Mouse (Mus musculus) lung, embryonic 15.5 days (tissue): ENCODE results near the gene Hdac4. TPM values are rescaled to one million over a fixed set of nuclear protein-coding genes. Genes with fewer than 3 reads are reported as not detected.

Experiments used
- ATAC-seq: fragments of 200-750 bp; cut with Nextera tagmentation; 2 replicates; pipeline ENCODE4 v1.8.0; 2017; ENCODE audit warnings: moderate number of reproducible peaks, borderline replicate concordance; ENCODE audit not compliant: low FRiP score, low TSS enrichment; ENCODE audit errors: extremely low read depth
- H3K27ac ChIP-seq: fragments of 300-500 bp; sonication (generic); 2 replicates; pipeline ENCODE4 v1.5.1; 2015; ENCODE audit warnings: moderate library complexity, mild to moderate bottlenecking, inconsistent platforms
- H3K27me3 ChIP-seq: fragments of 300-500 bp; sonication (generic); 2 replicates; pipeline ENCODE4 v1.6.1; 2015; ENCODE audit warnings: inconsistent platforms
- H3K36me3 ChIP-seq: fragments of 300-500 bp; sonication (generic); 2 replicates; pipeline ENCODE4 v1.6.1; 2015; ENCODE audit warnings: inconsistent platforms
- H3K4me1 ChIP-seq: fragments of 300-500 bp; sonication (generic); 2 replicates; pipeline ENCODE4 v1.6.1; 2015; ENCODE audit warnings: inconsistent platforms
- H3K4me2 ChIP-seq: fragments of 300-500 bp; sonication (generic); 2 replicates; pipeline ENCODE4 v1.6.1; 2015; ENCODE audit warnings: inconsistent platforms, mild to moderate bottlenecking, moderate library complexity
- H3K4me3 ChIP-seq: fragments of 300-500 bp; sonication (generic); 2 replicates; pipeline ENCODE4 v1.5.1; 2015; ENCODE audit warnings: mild to moderate bottlenecking, inconsistent platforms
- H3K9ac ChIP-seq: fragments of 300-500 bp; sonication (generic); 2 replicates; pipeline ENCODE4 v1.6.1; 2015; ENCODE audit warnings: inconsistent platforms
- H3K9me3 ChIP-seq: fragments of 300-500 bp; sonication (generic); 2 replicates; pipeline ENCODE4 v1.6.1; 2016; ENCODE audit warnings: inconsistent platforms
- WGBS: fragments of 180-500 bp; shearing (Covaris S2); methylation state at CpG from one replicate; pipeline ENCODE4 v1.1.7; 2015; 5-methylcytosine and 5-hydroxymethylcytosine counted together
- polyA plus RNA-seq: library from polyadenylated mRNA; unstranded; fragments of >200 nt; fragmentation: Nextera tagmentation; extraction: Ambion mirVana; gene quantifications from 2 replicates; pipeline ENCODE4 v1.2.1, GENCODE M21; 2015

Hdac4 gene
- polyA plus RNA-seq, 1 experiment from 2014 or later = 19.1 TPM

- Histone ChIP-seq H3K4me2 (no peak overlapping the region), H3K27ac (0 out of 2 replicates have a peak overlapping the region, but pooled peaks have one; percentile 3), H3K27me3 (no peaks in the 10 kb centered on the region), H3K4me1 (peaks cover 4% of the 10 kb centered on the region; the same call in 1 of the 2 replicates), H3K9me3 (no peaks in the 10 kb centered on the region), H3K36me3 (no peaks in the 10 kb centered on the region), H3K4me3 (no peak overlapping the region), H3K9ac (no peak overlapping the region)
- WGBS = 43% methylated on average over 8 of the region's 8 CpGs
- ATAC-seq = peak; percentile 55; the same call in 1 of the 2 replicates
Measured at GRCm38 (mm10) chr1:92004906-92005616, 190.4 kb downstream of the Hdac4 start.

- no peak for ATAC-seq
- Histone ChIP-seq H3K9ac (no peak overlapping the region), H3K27me3 (no peaks in the 10 kb centered on the region), H3K4me3 (no peak overlapping the region), H3K4me1 (peaks cover 4% of the 10 kb centered on the region; the same call in 1 of the 2 replicates), H3K36me3 (no peaks in the 10 kb centered on the region), H3K9me3 (no peaks in the 10 kb centered on the region), H3K27ac (no peak overlapping the region), H3K4me2 (no peak overlapping the region)
- WGBS = 52% methylated on average over 1 of the region's 1 CpGs
Measured at GRCm38 (mm10) chr1:92004122-92004521, 191.4 kb downstream of the Hdac4 start.

GRCm38 (mm10) chr1:92000226-92000625 lies 195.3 kb downstream of the Hdac4 start:
- WGBS = 90% methylated on average over 2 of the region's 2 CpGs
- no peak overlapping the region for H3K4me3 ChIP-seq
- H3K36me3 ChIP-seq = 0 out of 2 replicates have a peak, but pooled peaks cover 9% of the 10 kb centered on the region
- no peaks in the 10 kb centered on the region; the same call in 1 of the 2 replicates for H3K4me1 ChIP-seq
- no peak overlapping the region for H3K4me2 ChIP-seq
- H3K9me3 ChIP-seq = no peaks in the 10 kb centered on the region
- no peak overlapping the region for H3K27ac ChIP-seq
- no peak for ATAC-seq
- H3K9ac ChIP-seq = no peak overlapping the region
- no peaks in the 10 kb centered on the region for H3K27me3 ChIP-seq

GRCm38 (mm10) chr1:91993658-91994165 lies 201.8 kb downstream of the Hdac4 start:
- no peak overlapping the region for H3K4me2 ChIP-seq
- no peaks in the 10 kb centered on the region for H3K9me3 ChIP-seq
- peaks cover 17% of the 10 kb centered on the region for H3K36me3 ChIP-seq
- no peak overlapping the region for H3K27ac ChIP-seq
- 80% methylated on average over 9 of the region's 9 CpGs for WGBS
- H3K27me3 ChIP-seq = no peaks in the 10 kb centered on the region
- no peaks in the 10 kb centered on the region for H3K4me1 ChIP-seq
- H3K9ac ChIP-seq = no peak overlapping the region
- ATAC-seq = no peak
- no peak overlapping the region for H3K4me3 ChIP-seq

- H3K4me2 ChIP-seq = no peak overlapping the region
- H3K27me3 ChIP-seq = no peaks in the 10 kb centered on the region
- no peak overlapping the region for H3K27ac ChIP-seq
- H3K36me3 ChIP-seq = peaks cover 20% of the 10 kb centered on the region
- ATAC-seq = no peak
- H3K4me3 ChIP-seq = no peak overlapping the region
- 66% methylated on average over 3 of the region's 3 CpGs for WGBS
- no peak overlapping the region for H3K9ac ChIP-seq
- H3K9me3 ChIP-seq = no peaks in the 10 kb centered on the region
- H3K4me1 ChIP-seq = no peaks in the 10 kb centered on the region
Measured at GRCm38 (mm10) chr1:91992652-91993051, 202.8 kb downstream of the Hdac4 start.

- no peaks in the 10 kb centered on the region for H3K4me1 ChIP-seq
- H3K27ac ChIP-seq = no peak overlapping the region
- no peak overlapping the region for H3K4me3 ChIP-seq
- H3K27me3 ChIP-seq = no peaks in the 10 kb centered on the region
- no peak for ATAC-seq
- no peak overlapping the region for H3K4me2 ChIP-seq
- H3K9me3 ChIP-seq = no peaks in the 10 kb centered on the region
- no peak overlapping the region for H3K9ac ChIP-seq
- H3K36me3 ChIP-seq = peaks cover 24% of the 10 kb centered on the region
Measured at GRCm38 (mm10) chr1:91991597-91991996, 203.9 kb downstream of the Hdac4 start.

GRCm38 (mm10) chr1:91990852-91991251 lies 204.6 kb downstream of the Hdac4 start:
- 79% methylated on average over 5 of the region's 5 CpGs for WGBS
- ATAC-seq = no peak
- no peaks in the 10 kb centered on the region for H3K9me3 ChIP-seq
- H3K27ac ChIP-seq = no peak overlapping the region
- no peak overlapping the region for H3K9ac ChIP-seq
- H3K27me3 ChIP-seq = no peaks in the 10 kb centered on the region
- no peak overlapping the region for H3K4me2 ChIP-seq
- peaks cover 26% of the 10 kb centered on the region for H3K36me3 ChIP-seq
- H3K4me3 ChIP-seq = no peak overlapping the region
- no peaks in the 10 kb centered on the region for H3K4me1 ChIP-seq

- Histone ChIP-seq H3K27ac (no peak overlapping the region), H3K4me1 (no peaks in the 10 kb centered on the region), H3K36me3 (peaks cover 22% of the 10 kb centered on the region), H3K9me3 (no peaks in the 10 kb centered on the region), H3K9ac (no peak overlapping the region), H3K27me3 (no peaks in the 10 kb centered on the region), H3K4me3 (no peak overlapping the region), H3K4me2 (no peak overlapping the region)
- WGBS = 96% methylated on average over 1 of the region's 1 CpGs
- ATAC-seq = no peak
Measured at GRCm38 (mm10) chr1:91988866-91989265, 206.6 kb downstream of the Hdac4 start.

- no peak overlapping the region for H3K9ac ChIP-seq
- no peak for ATAC-seq
- WGBS = 93% methylated on average over 8 of the region's 8 CpGs
- H3K27me3 ChIP-seq = no peaks in the 10 kb centered on the region
- H3K36me3 ChIP-seq = peaks cover 22% of the 10 kb centered on the region
- H3K4me2 ChIP-seq = no peak overlapping the region
- no peak overlapping the region for H3K27ac ChIP-seq
- no peaks in the 10 kb centered on the region for H3K9me3 ChIP-seq
- no peaks in the 10 kb centered on the region for H3K4me1 ChIP-seq
- H3K4me3 ChIP-seq = no peak overlapping the region
Measured at GRCm38 (mm10) chr1:91987431-91987830, 208.1 kb downstream of the Hdac4 start.

- Histone ChIP-seq H3K4me1 (no peaks in the 10 kb centered on the region), H3K4me2 (no peak overlapping the region), H3K27me3 (no peaks in the 10 kb centered on the region), H3K4me3 (no peak overlapping the region), H3K9ac (no peak overlapping the region), H3K36me3 (peaks cover 19% of the 10 kb centered on the region; the same call in 1 of the 2 replicates), H3K9me3 (no peaks in the 10 kb centered on the region), H3K27ac (no peak overlapping the region)
- ATAC-seq = no peak
Measured at GRCm38 (mm10) chr1:91985783-91986182, 209.7 kb downstream of the Hdac4 start.

- no peaks in the 10 kb centered on the region for H3K4me1 ChIP-seq
- WGBS = 73% methylated on average over 8 of the region's 8 CpGs
- H3K4me2 ChIP-seq = no peak overlapping the region
- no peak overlapping the region for H3K9ac ChIP-seq
- H3K27me3 ChIP-seq = no peaks in the 10 kb centered on the region
- H3K4me3 ChIP-seq = no peak overlapping the region
- H3K36me3 ChIP-seq = peaks cover 19% of the 10 kb centered on the region; the same call in 1 of the 2 replicates
- no peak for ATAC-seq
- H3K9me3 ChIP-seq = no peaks in the 10 kb centered on the region
- H3K27ac ChIP-seq = no peak overlapping the region
Measured at GRCm38 (mm10) chr1:91984507-91984906, 211.0 kb downstream of the Hdac4 start.

GRCm38 (mm10) chr1:91981381-91981780 lies 214.1 kb downstream of the Hdac4 start:
- no peak overlapping the region for H3K9ac ChIP-seq
- ATAC-seq = no peak

More at GRCm38 (mm10) chr1:91981381-91981780, 214.1 kb downstream of the Hdac4 start:
- WGBS = 54% methylated on average over 1 of the region's 1 CpGs
- peaks cover 11% of the 10 kb centered on the region; the same call in 1 of the 2 replicates for H3K36me3 ChIP-seq
- no peaks in the 10 kb centered on the region for H3K27me3 ChIP-seq
- no peak overlapping the region for H3K27ac ChIP-seq
- no peaks in the 10 kb centered on the region for H3K9me3 ChIP-seq
- H3K4me2 ChIP-seq = no peak overlapping the region
- no peaks in the 10 kb centered on the region for H3K4me1 ChIP-seq
- H3K4me3 ChIP-seq = no peak overlapping the region
